Mouse (Mus musculus) forebrain, embryonic 14.5 days (tissue): ENCODE data around the gene Mfsd2a. TPM values are rescaled to one million over a fixed set of nuclear protein-coding genes. Genes with fewer than 3 reads are reported as not detected.
"Not testable (repeated sequence)": the region's sequence is repeated elsewhere in the genome, so short reads cannot be mapped to it uniquely, and the experiment has no call there.

Source experiments
- ATAC-seq: fragments of 200-750 bp; cut with Nextera tagmentation; 2 replicates; pipeline ENCODE4 v1.8.0; 2017; ENCODE audit warnings: mild to moderate bottlenecking, moderate library complexity
- DNase-seq: peaks from one replicate; pipeline ENCODE4 v3.0.0-alpha.2; 2015; ENCODE audit warnings: low spot score
- H3K27ac ChIP-seq: fragments of 300-500 bp; sonication (generic); 2 replicates; pipeline ENCODE4 v1.5.1; 2014; ENCODE audit warnings: low read depth, mild to moderate bottlenecking, control low read depth, low read length, moderate library complexity
- H3K27me3 ChIP-seq: fragments of 300-500 bp; sonication (generic); replicated peaks from 2 replicates; pipeline ENCODE4 v1.6.1; 2014; ENCODE audit warnings: low read length, control low read depth, mixed read lengths; ENCODE audit not compliant: control insufficient read depth, insufficient read depth
- H3K36me3 ChIP-seq: fragments of 300-500 bp; sonication (generic); 2 replicates; pipeline ENCODE4 v1.6.1; 2014; ENCODE audit warnings: low read length, control low read depth; ENCODE audit not compliant: control insufficient read depth, insufficient read depth
- H3K4me1 ChIP-seq: fragments of 300-500 bp; sonication (generic); 2 replicates; pipeline ENCODE4 v1.6.1; 2014; ENCODE audit warnings: antibody characterized with exemption, low read length, control low read depth; ENCODE audit not compliant: control insufficient read depth, insufficient read depth
- H3K4me2 ChIP-seq: fragments of 300-500 bp; sonication (generic); 2 replicates; pipeline ENCODE4 v1.6.1; 2014; ENCODE audit warnings: mild to moderate bottlenecking, control low read depth, low read length
- H3K4me3 ChIP-seq: fragments of 300-500 bp; sonication (generic); 2 replicates; pipeline ENCODE4 v1.5.1; 2014; ENCODE audit warnings: low read depth, low read length, control low read depth
- H3K9ac ChIP-seq: fragments of 300-500 bp; sonication (generic); 2 replicates; pipeline ENCODE4 v1.6.1; 2014; ENCODE audit warnings: mild to moderate bottlenecking, low read length, control low read depth, moderate library complexity
- H3K9me3 ChIP-seq: fragments of 300-500 bp; sonication (generic); replicated peaks from 2 replicates; pipeline ENCODE4 v1.6.1; 2016; ENCODE audit warnings: low read length, control low read depth, mixed read lengths; ENCODE audit not compliant: control insufficient read depth
- WGBS: fragments of 180-500 bp; shearing (Covaris S2); extraction: QIAGEN DNeasy Blood & Tissue Kit; methylation state at CpG from one replicate; pipeline ENCODE4 v1.1.7; 2014; 5-methylcytosine and 5-hydroxymethylcytosine counted together
- polyA plus RNA-seq: library from polyadenylated mRNA; unstranded; fragments of >200 nt; fragmentation: Nextera tagmentation; extraction: Ambion mirVana; gene quantifications from 2 replicates; pipeline ENCODE4 v1.2.1, GENCODE M21; 2014

The Mfsd2a gene
- polyA plus RNA-seq, 1 experiment from 2014 or later, result 31.3 TPM

DNA sequence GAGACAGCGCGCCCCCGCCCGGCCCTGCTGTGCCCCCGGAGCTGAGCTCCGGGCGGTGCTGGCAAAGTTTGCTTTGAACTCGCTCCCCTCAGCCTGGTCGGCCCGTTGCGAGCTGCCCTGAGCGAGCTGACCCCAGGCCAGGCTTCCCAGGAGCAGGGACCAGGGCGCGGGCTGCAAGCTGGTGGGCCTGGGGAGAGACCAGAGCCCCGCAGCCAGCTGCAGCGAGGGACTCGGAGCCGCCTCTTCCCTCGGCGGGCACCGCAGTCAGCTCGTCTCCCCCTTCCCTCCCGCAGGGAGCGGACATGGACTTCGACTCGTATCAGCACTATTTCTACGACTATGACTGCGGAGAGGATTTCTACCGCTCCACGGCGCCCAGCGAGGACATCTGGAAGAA, 35.2 kb upstream of the Mfsd2a start:
- Histone ChIP-seq H3K27ac (peak overlapping the region; percentile 94), H3K4me1 (peaks cover 21% of the 10 kb centered on the region), H3K9me3 (no peaks in the 10 kb centered on the region), H3K4me2 (peak overlapping the region; percentile 73), H3K27me3 (no peaks in the 10 kb centered on the region), H3K4me3 (peak overlapping the region; percentile 91), H3K36me3 (peaks cover 15% of the 10 kb centered on the region), H3K9ac (peak overlapping the region; percentile 95)
- peak; percentile 60 for DNase-seq
- 2% methylated on average over 29 of the region's 32 CpGs for WGBS
- ATAC-seq, result no peak

GRCm38 (mm10) chr4:122995404-122996220, 34.6 kb upstream of the Mfsd2a start, which contains the start of gene Mycl:
Mycl (plus strand) TSS chr4:122995652.
- H3K9me3 ChIP-seq, result no peaks in the 10 kb centered on the region
- ATAC-seq, result peak; percentile 78
- H3K4me2 ChIP-seq, result peak within 1 kb of the TSS; percentile 73
- WGBS, result under 1% methylated on average over 67 of the region's 69 CpGs
- H3K4me3 ChIP-seq, result peak within 1 kb of the TSS; percentile 91
- peaks cover 15% of the 10 kb centered on the region for H3K4me1 ChIP-seq
- H3K36me3 ChIP-seq, result peaks cover 8% of the 10 kb centered on the region
- DNase-seq, result peak; percentile 97
- H3K9ac ChIP-seq, result peak within 1 kb of the TSS; percentile 95
- H3K27me3 ChIP-seq, result no peaks in the 10 kb centered on the region
- peak within 1 kb of the TSS; percentile 94 for H3K27ac ChIP-seq

DNA sequence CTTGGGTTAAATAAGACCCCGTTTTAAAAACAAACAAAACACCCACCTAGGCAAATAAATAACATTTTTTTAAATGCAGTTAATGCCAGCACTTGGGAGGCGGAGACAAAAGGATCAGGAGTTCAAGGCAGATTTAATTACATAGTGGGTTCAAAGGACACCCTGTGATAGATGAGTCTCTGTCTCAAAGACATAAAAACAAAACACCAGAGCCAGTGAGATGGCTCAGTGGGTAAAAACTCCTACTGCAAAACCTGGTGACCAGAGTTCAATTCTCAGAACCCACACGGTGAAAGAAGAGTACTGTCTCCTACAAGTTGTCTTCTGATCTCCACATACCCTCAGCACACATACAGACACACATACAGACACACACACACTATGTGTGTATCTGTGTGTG, 31.3 kb upstream of the Mfsd2a start:
- DNase-seq, result no peak
- Histone ChIP-seq H3K4me2 (no peak overlapping the region), H3K27me3 (no peaks in the 10 kb centered on the region), H3K9me3 (no peaks in the 10 kb centered on the region), H3K4me3 (no peak overlapping the region), H3K4me1 (no peaks in the 10 kb centered on the region), H3K36me3 (no peaks in the 10 kb centered on the region), H3K9ac (no peak overlapping the region), H3K27ac (no peak overlapping the region)
- WGBS, result 69% methylated on average over 3 of the region's 3 CpGs
- no peak for ATAC-seq

DNA sequence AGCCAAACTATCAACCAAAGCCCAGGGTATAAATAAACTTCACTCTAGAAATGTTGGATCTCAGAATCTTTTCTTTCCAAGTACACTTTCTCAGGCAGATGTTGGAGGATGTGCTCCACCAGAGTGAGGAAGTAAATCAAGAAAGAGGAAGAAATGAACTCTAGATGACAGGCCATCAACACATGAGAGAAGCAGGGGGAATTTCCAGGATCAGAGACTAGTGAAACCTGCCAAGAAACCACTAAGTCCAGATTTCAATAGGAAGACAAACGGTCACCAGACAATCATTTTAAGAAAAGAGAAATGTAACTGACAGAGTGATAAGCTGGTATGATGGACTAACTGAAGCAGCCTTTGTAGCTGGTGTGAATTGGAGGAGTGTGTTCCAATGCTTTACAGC, 30.2 kb upstream of the Mfsd2a start:
- Histone ChIP-seq H3K4me1 (no peaks in the 10 kb centered on the region), H3K9ac (no peak overlapping the region), H3K27ac (no peak overlapping the region), H3K27me3 (no peaks in the 10 kb centered on the region), H3K36me3 (no peaks in the 10 kb centered on the region), H3K4me3 (no peak overlapping the region), H3K9me3 (no peaks in the 10 kb centered on the region), H3K4me2 (no peak overlapping the region)
- ATAC-seq, result no peak
- WGBS, result 85% methylated on average over 1 of the region's 1 CpGs
- no peak for DNase-seq

DNA sequence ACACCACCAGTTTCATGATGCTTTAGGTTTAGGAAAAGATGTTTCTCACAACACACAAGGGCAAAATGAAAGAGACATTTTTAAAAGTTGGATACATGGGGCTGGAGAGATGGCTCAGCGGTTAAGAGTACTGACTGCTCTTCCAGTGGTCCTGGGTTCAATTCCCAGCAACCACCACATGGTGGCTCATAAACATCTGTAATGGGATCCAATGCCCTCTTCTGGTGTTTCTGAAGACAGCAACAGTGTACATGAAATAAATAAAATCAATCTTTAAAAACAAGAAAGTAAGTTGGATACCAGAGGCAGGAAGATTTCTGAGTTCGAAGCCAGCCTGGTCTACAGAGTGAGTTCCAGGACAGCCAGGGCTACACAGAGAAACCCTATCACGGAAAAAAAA, 27.0 kb upstream of the Mfsd2a start:
- H3K27ac ChIP-seq, H3K27me3 ChIP-seq, H3K4me3 ChIP-seq, H3K4me1 ChIP-seq, H3K9me3 ChIP-seq, H3K9ac ChIP-seq, H3K36me3 ChIP-seq, DNase-seq, H3K4me2 ChIP-seq, ATAC-seq: not testable (repeated sequence)
- 68% methylated on average over 3 of the region's 3 CpGs for WGBS

GRCm38 (mm10) chr4:122987421-122987820, 26.4 kb upstream of the Mfsd2a start:
- H3K9ac ChIP-seq, result no peak overlapping the region
- H3K9me3 ChIP-seq, result no peaks in the 10 kb centered on the region
- 90% methylated on average over 4 of the region's 4 CpGs for WGBS
- ATAC-seq (no peak), DNase-seq (no peak)
- H3K4me2 ChIP-seq, result no peak overlapping the region
- no peak overlapping the region for H3K4me3 ChIP-seq
- H3K27ac ChIP-seq, result no peak overlapping the region
- no peaks in the 10 kb centered on the region for H3K4me1 ChIP-seq
- no peaks in the 10 kb centered on the region for H3K36me3 ChIP-seq
- peaks cover 3% of the 10 kb centered on the region; the same call in 1 of the 2 replicates for H3K27me3 ChIP-seq

DNA sequence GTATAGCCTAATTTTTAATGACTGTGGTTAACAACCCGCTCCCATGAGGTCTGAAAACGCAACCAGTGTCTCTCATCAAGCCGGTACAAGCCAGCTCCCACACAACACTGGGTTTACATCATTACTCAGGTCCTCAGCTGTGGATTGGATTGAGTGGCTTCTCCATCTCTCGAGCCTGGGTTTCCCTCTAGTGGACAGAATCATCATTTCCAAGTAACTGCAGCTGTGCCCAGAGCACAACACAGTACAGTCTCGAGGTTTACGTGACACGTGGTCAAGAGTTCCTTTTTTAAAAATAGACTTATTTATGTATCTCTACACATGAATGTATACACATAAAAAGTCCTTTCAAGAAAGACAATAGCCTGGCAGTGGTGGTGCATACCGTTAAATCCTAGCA, 24.1 kb upstream of the Mfsd2a start:
- Histone ChIP-seq H3K4me1 (no peaks in the 10 kb centered on the region), H3K27me3 (peaks cover 3% of the 10 kb centered on the region; the same call in 1 of the 2 replicates), H3K27ac (no peak overlapping the region), H3K9ac (no peak overlapping the region), H3K36me3 (no peaks in the 10 kb centered on the region), H3K9me3 (no peaks in the 10 kb centered on the region), H3K4me2 (no peak overlapping the region), H3K4me3 (no peak overlapping the region)
- peak; percentile 90 for DNase-seq
- ATAC-seq, result peak; percentile 89
- 38% methylated on average over 8 of the region's 8 CpGs for WGBS

DNA sequence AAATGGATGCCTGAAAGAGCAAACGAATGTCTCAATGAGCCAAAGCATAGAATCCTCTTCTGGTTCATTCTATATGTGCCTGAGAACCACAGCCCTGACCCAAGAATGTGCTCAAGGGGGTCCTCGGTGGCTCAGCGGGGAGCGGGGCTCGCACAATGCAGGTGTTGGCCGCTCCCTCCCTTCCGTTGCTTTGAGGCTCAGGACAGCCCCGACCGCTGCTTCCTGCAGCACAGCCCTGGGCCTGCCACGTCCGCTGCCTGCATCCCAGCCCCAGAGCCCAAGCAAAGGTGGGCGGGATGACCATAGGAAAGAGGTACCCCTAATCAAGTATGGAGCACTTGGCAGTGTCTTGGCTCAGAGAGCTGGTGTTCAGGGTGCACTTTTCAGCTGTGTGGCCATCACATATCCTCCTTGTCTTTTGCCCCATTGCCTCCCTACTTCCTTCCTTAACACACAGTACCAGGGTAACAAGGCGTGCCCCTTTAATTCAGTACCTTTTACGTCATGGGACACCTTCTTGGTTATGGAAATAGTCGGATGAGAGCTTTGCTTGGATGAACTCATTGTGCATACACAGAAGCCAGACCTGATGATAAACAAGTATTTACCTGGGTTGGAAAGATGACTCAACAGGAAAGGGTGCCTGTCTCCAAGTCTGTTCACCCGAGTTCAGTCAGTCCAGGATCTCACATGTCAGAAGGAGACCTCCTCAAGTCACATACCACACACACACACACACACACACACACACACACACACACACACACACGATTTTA, 22.7 kb upstream of the Mfsd2a start:
- WGBS, result 23% methylated on average over 17 of the region's 17 CpGs
- Histone ChIP-seq H3K27me3 (peaks cover 3% of the 10 kb centered on the region; the same call in 1 of the 2 replicates), H3K9ac (peak overlapping the region; percentile 33; the same call in 1 of the 2 replicates), H3K9me3 (no peaks in the 10 kb centered on the region), H3K27ac (no peak overlapping the region), H3K4me2 (peak overlapping the region; percentile 30), H3K36me3 (no peaks in the 10 kb centered on the region), H3K4me1 (no peaks in the 10 kb centered on the region), H3K4me3 (peak overlapping the region; percentile 9; the same call in 1 of the 2 replicates)
- no peak for ATAC-seq
- DNase-seq, result no peak
